Mouse (Mus musculus): ENCODE results near the gene AC124108.1.

AC124108.1 gene

GRCm38 (mm10) chr1:132164780-132165518 lies 26.3 kb upstream of the AC124108.1 start:
- no peak for DNase-seq (ENCODE audit: low read depth, low spot score)

- no peak for DNase-seq (ENCODE audit: low read depth, low spot score)
Measured at GRCm38 (mm10) chr1:132165859-132166258, 25.4 kb upstream of the AC124108.1 start.

GRCm38 (mm10) chr1:132168115-132168767 lies 23.0 kb upstream of the AC124108.1 start:
- no peak for DNase-seq (ENCODE audit: low read depth, low spot score)

- no peak for DNase-seq (ENCODE audit: low read depth, low spot score)
Measured at GRCm38 (mm10) chr1:132170698-132171097, 20.6 kb upstream of the AC124108.1 start.

GRCm38 (mm10) chr1:132171619-132172018 lies 19.6 kb upstream of the AC124108.1 start:
- peak; percentile 64 for DNase-seq (ENCODE audit: low read depth, low spot score)

GRCm38 (mm10) chr1:132186303-132186702 lies 5.0 kb upstream of the AC124108.1 start:
- no peak for DNase-seq (ENCODE audit: low read depth, low spot score)

- DNase-seq (ENCODE audit: low read depth, low spot score): no peak
Measured at GRCm38 (mm10) chr1:132188442-132189066, 2.7 kb upstream of the AC124108.1 start.

- DNase-seq (ENCODE audit: low read depth, low spot score): no peak
Measured at GRCm38 (mm10) chr1:132189231-132189630, 2.0 kb upstream of the AC124108.1 start.

- DNase-seq (ENCODE audit: low read depth, low spot score): peak; percentile 69
Measured at GRCm38 (mm10) chr1:132190040-132190513, 1.2 kb upstream of the AC124108.1 start.

- DNase-seq (ENCODE audit: low read depth, low spot score): peak; percentile 51
Measured at GRCm38 (mm10) chr1:132190621-132191092, 600 bp upstream of the AC124108.1 start.

- DNase-seq (ENCODE audit: low read depth, low spot score): no peak
Measured at GRCm38 (mm10) chr1:132191786-132192680, 776 bp downstream of the AC124108.1 start.

GRCm38 (mm10) chr1:132193806-132194205 lies 2.5 kb downstream of the AC124108.1 start:
- DNase-seq (ENCODE audit: low read depth, low spot score): no peak

GRCm38 (mm10) chr1:132194624-132195023 lies 3.4 kb downstream of the AC124108.1 start:
- no peak for DNase-seq (ENCODE audit: low read depth, low spot score)

- DNase-seq (ENCODE audit: low read depth, low spot score): no peak
Measured at GRCm38 (mm10) chr1:132195100-132195499, 3.8 kb downstream of the AC124108.1 start.

- no peak for DNase-seq (ENCODE audit: low read depth, low spot score)
Measured at GRCm38 (mm10) chr1:132195681-132196080, 4.4 kb downstream of the AC124108.1 start.

GRCm38 (mm10) chr1:132196337-132196736 lies 5.1 kb downstream of the AC124108.1 start:
- DNase-seq (ENCODE audit: low read depth, low spot score): no peak

GRCm38 (mm10) chr1:132197666-132198065 lies 6.4 kb downstream of the AC124108.1 start:
- peak; percentile 63 for DNase-seq (ENCODE audit: low read depth, low spot score)

GRCm38 (mm10) chr1:132198401-132199071 lies 7.3 kb downstream of the AC124108.1 start:
- DNase-seq (ENCODE audit: low read depth, low spot score): no peak

- no peak for DNase-seq (ENCODE audit: low read depth, low spot score)
Measured at GRCm38 (mm10) chr1:132199244-132199643, 8.0 kb downstream of the AC124108.1 start.

- no peak for DNase-seq (ENCODE audit: low read depth, low spot score)
Measured at GRCm38 (mm10) chr1:132199934-132200333, 8.7 kb downstream of the AC124108.1 start.

Measured in forelimb bud, embryonic 11.5 days (tissue).